Mouse (Mus musculus): Measurements from ENCODE around the gene Stmnd1.
"Not testable (repeated sequence)": the region's sequence is repeated elsewhere in the genome, so short reads cannot be mapped to it uniquely, and the experiment has no call there.

Stmnd1 gene

DNA sequence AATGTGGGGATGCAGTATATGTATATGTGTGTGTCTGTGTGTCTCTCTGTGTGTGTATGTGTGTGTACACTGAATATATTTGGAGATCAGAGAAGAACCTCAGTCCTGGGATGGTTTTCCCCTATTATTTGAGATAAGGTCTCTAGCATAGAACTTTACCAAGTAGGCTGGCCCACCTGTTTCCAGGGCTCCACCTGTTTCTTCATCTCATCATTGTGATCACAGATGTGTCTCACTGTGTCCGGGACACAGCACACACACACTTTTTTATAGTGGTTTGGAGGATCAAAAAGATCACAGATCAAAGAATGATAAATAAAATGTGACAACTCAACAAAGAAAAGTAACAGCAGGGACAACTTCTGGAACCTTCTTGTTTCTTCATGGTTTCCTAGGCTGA, 17.0 kb downstream of the Stmnd1 start:
- DNase-seq (ENCODE audit: low spot score) = no peak

DNA sequence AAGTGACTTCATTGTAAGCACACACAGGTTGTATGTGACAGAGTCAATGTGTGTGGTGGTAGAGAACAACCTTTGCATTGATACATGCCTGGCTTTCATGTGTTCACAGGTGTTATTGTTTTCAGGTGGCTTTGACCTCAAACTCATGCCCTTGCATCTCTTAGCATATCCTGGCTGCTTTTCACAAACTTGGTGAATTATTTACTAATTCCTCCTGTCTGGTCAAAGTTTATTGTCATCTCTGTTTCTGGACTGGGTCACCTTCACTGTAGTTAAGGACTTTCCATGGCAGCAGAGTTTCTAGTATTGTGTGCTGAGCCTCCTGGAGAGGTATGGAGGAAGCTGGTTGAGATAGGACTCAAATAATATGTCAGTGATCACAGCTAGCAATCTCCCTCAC, 20.8 kb downstream of the Stmnd1 start:
- DNase-seq (ENCODE audit: low spot score) = no peak

DNA sequence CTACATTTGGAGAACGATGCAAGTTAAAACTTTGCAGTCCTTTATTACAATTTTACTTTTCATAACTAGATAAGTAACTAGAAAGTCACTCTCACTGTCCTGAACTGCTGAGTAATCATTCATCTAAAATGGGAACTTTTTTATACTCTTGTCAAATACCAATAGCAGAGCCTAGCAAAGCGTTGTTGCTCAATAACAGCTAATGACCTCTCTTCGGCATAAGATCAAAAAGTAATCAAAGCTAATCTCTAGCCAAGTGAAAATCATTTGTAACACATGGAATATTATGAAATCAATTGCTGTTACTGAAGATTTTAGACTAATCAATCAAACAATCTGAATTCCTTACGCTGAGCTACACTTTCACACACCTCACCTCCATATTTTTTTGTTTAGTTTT, 24.2 kb downstream of the Stmnd1 start:
- DNase-seq (ENCODE audit: low spot score) = no peak

DNA sequence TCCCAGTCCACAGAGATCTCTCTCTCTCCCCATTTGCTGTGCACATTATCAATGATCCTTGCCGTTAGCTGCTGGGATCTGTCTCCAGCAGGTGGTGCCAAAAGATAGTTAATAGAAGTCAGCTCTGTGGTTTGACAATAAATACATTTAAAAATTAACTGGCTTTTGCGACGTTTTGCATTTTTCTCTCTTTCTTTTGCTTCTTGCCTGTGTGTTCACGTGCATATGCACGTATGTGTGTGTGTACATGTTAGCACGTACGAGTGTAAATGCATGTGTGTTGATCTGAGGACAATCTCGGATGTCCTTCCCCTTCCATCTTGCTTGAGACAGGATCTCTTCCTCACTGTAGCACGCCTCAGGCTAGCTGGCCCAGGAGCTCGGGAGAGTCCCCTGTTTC, 37.3 kb downstream of the Stmnd1 start:
- DNase-seq (ENCODE audit: low spot score) = peak; percentile 5

DNA sequence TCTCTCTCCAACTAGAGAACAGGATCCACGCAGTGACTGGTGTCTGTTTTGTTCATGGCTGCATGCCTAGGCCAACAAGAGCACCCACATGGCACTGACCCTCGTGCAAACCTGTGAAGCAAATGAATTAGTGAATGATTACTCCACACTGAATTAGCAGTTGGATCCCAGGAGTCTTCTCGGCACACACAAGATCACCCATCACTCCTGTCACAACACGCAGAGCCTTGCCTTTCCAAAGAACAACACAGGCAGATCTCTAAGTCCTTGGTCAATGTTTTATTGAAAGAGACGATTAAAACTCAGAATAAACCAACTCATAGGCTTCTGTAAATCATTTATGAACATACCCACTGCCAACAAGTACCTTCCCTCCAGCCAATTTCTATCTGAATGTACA, 39.7 kb downstream of the Stmnd1 start:
- no peak for DNase-seq (ENCODE audit: low spot score)

DNA sequence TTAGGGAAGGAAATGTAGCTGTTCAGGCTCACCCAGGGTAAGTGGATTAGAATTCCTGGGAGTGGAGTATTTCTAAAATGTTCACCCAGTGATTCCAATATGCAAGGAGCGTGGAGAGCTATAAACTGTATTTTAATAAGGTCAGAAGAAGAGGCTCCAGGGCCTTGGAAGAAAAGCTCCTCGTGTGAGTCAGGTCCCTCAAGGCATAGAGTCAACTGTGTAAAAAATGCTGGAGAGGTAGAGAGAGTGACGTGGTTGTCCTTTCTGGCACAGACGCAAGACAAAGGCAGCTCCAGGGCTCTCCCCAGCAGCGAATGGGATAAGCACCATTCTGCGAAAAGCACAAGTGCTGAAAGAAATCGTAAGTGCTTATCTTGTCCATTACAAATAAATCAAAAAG, 41.6 kb downstream of the Stmnd1 start:
- no peak for DNase-seq (ENCODE audit: low spot score)

DNA sequence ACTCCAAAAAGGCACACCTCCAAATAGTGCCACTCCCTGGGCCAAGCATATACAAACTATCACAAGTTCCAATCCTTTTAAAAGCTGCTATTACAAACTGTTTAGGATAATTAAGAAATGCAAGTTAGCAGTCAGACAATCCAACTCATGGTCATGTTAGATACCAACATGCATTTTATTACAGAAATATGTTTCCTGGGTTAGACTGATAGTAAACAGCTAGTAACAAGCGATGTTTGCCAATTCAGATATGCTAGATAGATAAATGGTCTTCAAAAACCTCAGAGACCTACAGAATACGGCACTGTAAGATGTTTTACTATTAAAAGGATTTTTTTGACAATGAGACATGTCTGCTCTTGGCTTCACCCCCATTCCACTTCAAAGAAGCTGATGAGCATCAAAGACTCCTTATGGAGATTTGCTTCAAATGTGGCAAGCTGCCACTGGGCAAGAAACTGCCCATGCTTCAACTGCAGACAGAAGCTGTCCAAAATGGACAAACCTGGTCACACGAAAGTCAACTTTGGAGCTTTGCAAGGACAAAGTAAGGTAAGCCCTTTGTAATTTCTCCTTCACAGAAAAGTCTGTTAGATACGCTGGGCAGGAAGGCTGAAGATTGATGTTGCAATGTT, 52.9 kb downstream of the Stmnd1 start:
- no peak for DNase-seq (ENCODE audit: low spot score)

DNA sequence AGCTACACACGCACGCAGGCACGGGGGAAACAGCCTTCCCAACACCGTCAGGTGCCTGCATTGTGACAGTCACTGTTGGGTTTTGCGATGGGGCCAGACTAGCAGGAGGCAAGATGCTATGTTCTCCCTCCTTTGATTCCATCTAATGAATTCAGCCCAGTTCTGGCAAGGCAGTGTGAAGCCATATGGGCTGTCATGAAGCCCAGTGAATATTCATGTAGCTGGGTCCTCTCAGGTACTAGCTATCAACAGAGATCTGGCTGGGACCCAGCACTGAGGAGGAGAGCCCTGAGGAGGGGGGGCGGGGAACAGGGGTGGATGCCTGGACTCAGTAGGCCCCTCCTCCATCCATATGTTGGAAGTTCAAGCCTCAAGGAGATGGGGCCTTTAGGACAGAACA, 61.5 kb downstream of the Stmnd1 start:
- DNase-seq (ENCODE audit: low spot score) = no peak

DNA sequence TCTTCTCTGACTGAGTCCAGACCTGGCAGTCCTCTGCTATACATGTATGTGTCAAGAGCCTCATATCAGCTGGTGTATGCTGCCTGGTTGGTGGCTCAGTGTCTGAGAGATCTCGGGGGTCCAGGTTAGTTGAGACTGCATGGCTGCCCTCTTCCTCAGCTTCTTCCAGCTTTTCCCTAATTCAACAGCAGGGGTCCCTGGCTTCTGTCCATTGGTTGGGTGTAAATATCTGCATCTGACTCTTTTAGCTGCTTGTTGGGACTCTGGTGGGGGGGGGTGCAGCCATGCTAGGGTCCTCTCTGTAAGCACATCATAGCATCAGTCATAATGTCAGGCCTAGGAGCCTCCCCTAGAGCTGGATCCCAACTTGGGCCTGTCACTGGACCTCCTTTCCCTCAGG, 62.8 kb downstream of the Stmnd1 start:
- DNase-seq (ENCODE audit: low spot score) = not testable (repeated sequence)

DNA sequence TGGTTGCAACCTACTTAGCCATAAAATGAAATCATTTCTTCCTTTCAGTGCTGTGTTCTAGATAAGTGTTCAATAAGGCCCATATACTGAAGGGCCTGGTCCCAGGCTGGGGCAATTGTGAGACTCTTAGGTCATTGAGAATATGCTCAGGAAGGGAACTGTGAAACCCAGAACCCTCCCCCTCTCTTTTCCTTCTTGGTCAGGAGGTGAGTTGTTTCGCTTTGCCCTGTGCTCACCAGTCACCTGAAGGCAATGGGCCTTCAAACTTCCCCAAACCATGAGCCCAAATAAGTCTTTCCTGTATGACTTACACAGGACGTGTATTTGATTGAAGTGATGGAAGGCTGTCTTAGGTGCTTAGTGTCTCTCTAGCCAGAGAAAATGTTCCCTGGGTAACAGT, 64.3 kb downstream of the Stmnd1 start:
- no peak for DNase-seq (ENCODE audit: low spot score)

DNA sequence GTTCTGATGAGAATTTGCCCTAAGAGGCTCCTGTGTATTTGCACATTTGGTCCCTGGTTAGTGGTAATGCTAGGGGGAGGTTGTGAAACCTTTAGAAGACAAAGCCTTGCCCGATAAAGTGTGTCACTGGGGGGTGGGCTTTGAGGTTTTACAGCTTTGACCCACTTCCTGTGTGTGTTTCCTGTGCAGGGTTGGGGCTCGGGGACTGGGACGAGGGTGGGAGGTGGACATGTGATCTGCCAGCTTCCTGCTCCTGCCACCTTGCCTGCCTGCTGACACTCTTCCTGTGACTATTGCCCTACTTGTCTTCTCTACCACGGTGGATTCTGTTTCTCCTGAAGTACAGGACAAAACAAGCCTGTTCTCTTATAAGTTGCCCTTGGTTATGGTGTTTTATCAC, 66.4 kb downstream of the Stmnd1 start:
- no peak for DNase-seq (ENCODE audit: low spot score)

DNA sequence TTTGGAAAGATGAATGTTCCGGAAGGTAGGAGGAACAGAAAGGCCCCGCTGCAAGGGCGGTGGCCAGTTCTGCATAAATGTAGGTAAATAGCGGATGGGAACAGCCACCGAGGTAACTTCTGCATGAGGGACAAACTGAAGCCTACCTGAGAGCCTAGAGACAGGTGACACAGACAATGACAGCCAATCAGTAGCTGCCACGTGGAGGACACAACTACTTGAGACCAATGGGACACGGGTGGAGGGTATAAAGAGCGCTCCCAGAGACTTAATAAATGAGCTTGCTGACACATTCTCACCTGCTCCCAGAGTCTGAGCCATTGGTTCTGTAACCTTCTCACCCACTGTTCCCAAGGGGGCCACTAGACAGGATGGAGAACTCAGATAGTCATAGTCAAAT, 67.1 kb downstream of the Stmnd1 start:
- no peak for DNase-seq (ENCODE audit: low spot score)

DNA sequence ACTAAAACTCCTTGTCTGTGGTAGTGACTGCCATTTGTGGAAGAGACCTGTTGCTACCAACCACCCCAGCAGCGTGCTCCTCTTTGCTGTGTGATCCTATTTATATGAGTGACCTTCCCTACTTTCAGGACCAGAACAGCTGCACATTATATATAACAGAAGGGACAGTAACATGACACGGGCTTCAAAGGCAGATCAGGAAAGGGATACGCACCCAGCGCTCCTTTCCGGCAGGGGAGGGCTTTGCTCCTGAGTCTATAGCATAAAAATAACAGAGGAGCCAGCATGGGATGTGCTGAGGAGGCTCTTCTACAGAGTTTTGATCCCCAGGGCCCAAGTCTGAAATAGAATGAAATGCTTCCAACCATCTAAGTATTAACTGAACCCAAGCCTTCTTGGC, 67.9 kb downstream of the Stmnd1 start:
- no peak for DNase-seq (ENCODE audit: low spot score)

DNA sequence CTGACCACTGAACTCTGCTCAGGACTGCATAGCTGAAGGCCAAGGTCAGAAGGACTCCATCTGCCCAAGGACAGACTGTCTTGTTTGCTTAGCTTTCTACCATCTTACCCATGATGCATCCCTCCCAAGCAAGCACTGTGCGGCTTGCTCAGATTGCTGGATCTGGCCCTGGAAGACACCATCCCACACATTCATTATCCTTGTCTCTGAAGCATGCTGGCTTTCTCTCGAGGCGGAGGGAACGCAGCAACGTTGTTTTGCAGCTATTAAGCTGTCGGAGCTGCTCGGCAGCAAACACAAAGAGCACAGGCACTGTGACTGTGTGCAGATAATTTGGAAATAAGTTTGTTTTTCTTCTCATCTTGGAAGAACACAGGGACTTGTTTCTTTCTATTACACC, 69.7 kb downstream of the Stmnd1 start:
- no peak for DNase-seq (ENCODE audit: low spot score)

DNA sequence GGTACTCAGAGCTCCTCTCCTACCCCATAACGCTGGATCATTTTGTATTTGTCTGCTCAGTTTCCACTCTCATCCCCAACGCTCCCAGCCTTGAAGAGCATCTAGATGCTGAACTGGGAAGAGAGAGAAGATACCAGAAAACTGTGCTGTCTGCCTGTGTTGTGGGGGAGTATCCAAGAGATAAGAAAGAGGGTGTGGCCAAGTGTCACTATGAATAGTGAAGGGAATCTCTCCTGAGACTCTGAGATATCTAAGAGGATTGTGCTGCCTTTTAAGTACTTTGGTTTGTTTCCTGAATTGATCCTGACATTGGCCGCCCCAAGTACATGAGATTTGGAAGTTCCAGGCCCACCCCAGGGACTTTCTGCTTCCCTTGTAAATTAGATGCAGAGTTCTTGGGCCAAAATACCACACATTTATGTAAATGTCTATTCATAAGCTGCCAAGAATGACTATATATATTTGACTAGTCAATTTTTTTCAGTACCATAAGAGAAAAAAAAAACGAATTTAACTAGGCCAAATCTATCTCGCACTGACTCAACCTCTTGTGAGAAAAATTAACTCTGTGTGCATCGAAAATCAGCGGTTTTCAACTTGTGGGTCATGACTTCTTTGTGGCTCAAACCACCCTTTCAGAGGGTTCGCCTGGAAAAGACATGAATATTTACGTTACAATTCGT, 73.5 kb downstream of the Stmnd1 start:
- DNase-seq (ENCODE audit: low spot score) = no peak

DNA sequence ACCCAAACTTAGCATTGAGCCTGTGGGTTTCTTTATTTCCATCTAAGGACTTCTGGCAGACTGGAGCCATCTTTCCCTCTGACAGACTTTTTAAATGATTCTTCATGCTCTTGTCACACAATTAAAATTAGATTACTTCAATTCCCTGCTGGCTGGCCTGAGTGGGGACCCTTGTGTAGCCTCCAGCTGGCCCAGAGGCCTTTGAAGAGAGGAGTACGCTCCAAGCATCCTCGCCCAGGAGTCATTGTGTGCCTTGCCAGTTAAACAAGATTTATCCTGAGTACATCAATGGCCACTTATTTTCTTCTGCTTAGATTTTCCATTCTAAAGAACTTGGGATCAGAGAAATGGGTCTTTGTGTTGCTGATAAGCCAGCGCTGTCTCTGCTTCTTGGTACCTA, 76.1 kb downstream of the Stmnd1 start:
- DNase-seq (ENCODE audit: low spot score) = no peak

Data from yolk sac, embryonic 10.5 days (tissue).